Mouse (Mus musculus) heart, embryonic 14.5 days (tissue): ENCODE results near the gene Dpp8. TPM values are rescaled to one million over a fixed set of nuclear protein-coding genes. Genes with fewer than 3 reads are reported as not detected.
"Not testable (repeated sequence)": the region's sequence is repeated elsewhere in the genome, so short reads cannot be mapped to it uniquely, and the experiment has no call there.

Experiments
- ATAC-seq: fragments of 200-750 bp; cut with Nextera tagmentation; 2 replicates; pipeline ENCODE4 v1.8.0; 2017; ENCODE audit warnings: low read depth, moderate TSS enrichment; ENCODE audit not compliant: insufficient number of reproducible peaks, insufficient read depth, low FRiP score
- H3K27ac ChIP-seq, 2 experiments: fragments of 200-500 bp in 1 of 2; fragments of 300-500 bp in 1 of 2; sonication (generic) in 1 of 2; replicated peaks in 1 of 2; 2 replicates each; pipeline ENCODE4 v1.5.1; 2012 to 2014; ENCODE audit warnings: low read depth in 2 of 2, low read length in 2 of 2, control low read depth in 1 of 2, mild to moderate bottlenecking in 1 of 2, mixed read lengths in 1 of 2; ENCODE audit not compliant: control insufficient read depth in 1 of 2, insufficient read depth in 1 of 2
- H3K27me3 ChIP-seq: fragments of 300-500 bp; sonication (generic); 2 replicates; pipeline ENCODE4 v1.6.1; 2014; ENCODE audit warnings: mild to moderate bottlenecking, low read length, control low read depth; ENCODE audit not compliant: control insufficient read depth, insufficient read depth
- H3K36me3 ChIP-seq: fragments of 300-500 bp; sonication (generic); 2 replicates; pipeline ENCODE4 v1.6.1; 2014; ENCODE audit warnings: mild to moderate bottlenecking, control low read depth, low read length, mixed read lengths; ENCODE audit not compliant: control insufficient read depth, insufficient read depth
- H3K4me1 ChIP-seq, 2 experiments: fragments of 200-500 bp in 1 of 2; fragments of 300-500 bp in 1 of 2; sonication (generic) in 1 of 2; 2 replicates each; pipeline ENCODE4 v1.6.1; 2012 to 2014; ENCODE audit warnings: low read length in 2 of 2, control low read depth in 1 of 2, mixed read lengths in 1 of 2; ENCODE audit not compliant: control insufficient read depth in 2 of 2, insufficient read depth in 2 of 2
- H3K4me2 ChIP-seq: fragments of 300-500 bp; sonication (generic); 2 replicates; pipeline ENCODE4 v1.6.1; 2014; ENCODE audit warnings: mild to moderate bottlenecking, low read length
- H3K4me3 ChIP-seq, 2 experiments: fragments of 200-500 bp in 1 of 2; fragments of 300-500 bp in 1 of 2; sonication (generic) in 1 of 2; 2 replicates each; pipeline ENCODE4 v1.5.1; 2012 to 2014; ENCODE audit warnings: low read length in 2 of 2, mild to moderate bottlenecking in 2 of 2, control low read depth in 1 of 2, low read depth in 1 of 2, moderate library complexity in 1 of 2; ENCODE audit not compliant: control insufficient read depth in 1 of 2, insufficient read depth in 1 of 2
- H3K9ac ChIP-seq: fragments of 300-500 bp; sonication (generic); 2 replicates; pipeline ENCODE4 v1.6.1; 2014; ENCODE audit warnings: mild to moderate bottlenecking, low read length
- H3K9me3 ChIP-seq: fragments of 300-500 bp; sonication (generic); 2 replicates; pipeline ENCODE4 v1.6.1; 2016; ENCODE audit warnings: low read length, control low read depth; ENCODE audit not compliant: control insufficient read depth
- WGBS: fragments of 180-500 bp; shearing (Covaris S2); extraction: QIAGEN DNeasy Blood & Tissue Kit; methylation state at CpG from one replicate; pipeline ENCODE4 v1.1.7; 2014; 5-methylcytosine and 5-hydroxymethylcytosine counted together
- polyA plus RNA-seq: library from polyadenylated mRNA; unstranded; fragments of >200 nt; fragmentation: Nextera tagmentation; extraction: Ambion mirVana; gene quantifications from 2 replicates; pipeline ENCODE4 v1.2.1, GENCODE M21; 2014

Dpp8 gene
- polyA plus RNA-seq, 1 experiment from 2014 or later: 27.9 TPM

GRCm38 (mm10) chr9:65077536-65077935 lies 45.3 kb downstream of the Dpp8 start:
- Histone ChIP-seq H3K36me3 (peaks cover 98% of the 10 kb centered on the region), H3K4me2 (no peak overlapping the region), H3K4me1 (no peaks in the 10 kb centered on the region), H3K4me3 (no peak overlapping the region), H3K9ac (no peak overlapping the region), H3K9me3 (no peaks in the 10 kb centered on the region), H3K27me3 (no peaks in the 10 kb centered on the region), H3K27ac (no peak overlapping the region)
- no peak for ATAC-seq
- WGBS: 67% methylated on average over 5 of the region's 5 CpGs

GRCm38 (mm10) chr9:65080141-65080540 lies 47.9 kb downstream of the Dpp8 start:
- H3K27ac ChIP-seq, H3K4me2 ChIP-seq, H3K9ac ChIP-seq, H3K4me3 ChIP-seq, H3K27me3 ChIP-seq, H3K4me1 ChIP-seq, H3K9me3 ChIP-seq, ATAC-seq: not testable (repeated sequence)
- peaks cover 95% of the 10 kb centered on the region for H3K36me3 ChIP-seq
- WGBS: 94% methylated on average over 2 of the region's 2 CpGs

- Histone ChIP-seq H3K4me3 (no peak overlapping the region), H3K36me3 (peaks cover 65% of the 10 kb centered on the region)
Measured at GRCm38 (mm10) chr9:65083075-65083765, 51.0 kb downstream of the Dpp8 start.

GRCm38 (mm10) chr9:65084198-65084807 lies 52.1 kb downstream of the Dpp8 start:
- WGBS: 69% methylated on average over 7 of the region's 7 CpGs
- no peak overlapping the region for H3K4me3 ChIP-seq
- no peaks in the 10 kb centered on the region for H3K27me3 ChIP-seq
- H3K9ac ChIP-seq: no peak overlapping the region
- peaks cover 54% of the 10 kb centered on the region for H3K36me3 ChIP-seq
- no peaks in the 10 kb centered on the region for H3K9me3 ChIP-seq
- H3K4me1 ChIP-seq: peaks cover 3 to 4% of the 10 kb centered on the region in 2 experiments; a peak in 1 of 4 replicates
- H3K4me2 ChIP-seq: no peak overlapping the region
- no peak for ATAC-seq
- H3K27ac ChIP-seq: no peak overlapping the region

More at GRCm38 (mm10) chr9:65083075-65083765, 51.0 kb downstream of the Dpp8 start:
- Histone ChIP-seq H3K9me3 (no peaks in the 10 kb centered on the region), H3K27ac (no peak overlapping the region), H3K27me3 (no peaks in the 10 kb centered on the region), H3K4me1 (peaks cover 3 to 4% of the 10 kb centered on the region in 2 experiments; a peak in 1 of 4 replicates), H3K9ac (no peak overlapping the region), H3K4me2 (no peak overlapping the region)
- 90% methylated on average over 18 of the region's 18 CpGs for WGBS
- no peak for ATAC-seq

- Histone ChIP-seq H3K9me3 (no peaks in the 10 kb centered on the region), H3K4me3 (no peak overlapping the region), H3K4me2 (no peak overlapping the region), H3K27me3 (no peaks in the 10 kb centered on the region), H3K4me1 (peaks cover 4 to 5% of the 10 kb centered on the region in 2 experiments; a peak in 2 of 4 replicates), H3K27ac (no peak overlapping the region), H3K36me3 (peaks cover 45% of the 10 kb centered on the region), H3K9ac (no peak overlapping the region)
- 79% methylated on average over 1 of the region's 1 CpGs for WGBS
- no peak for ATAC-seq
Measured at GRCm38 (mm10) chr9:65085270-65085669, 53.1 kb downstream of the Dpp8 start.

GRCm38 (mm10) chr9:65086801-65087200 lies 54.6 kb downstream of the Dpp8 start:
- Histone ChIP-seq H3K4me2 (no peak overlapping the region), H3K4me3 (no peak overlapping the region), H3K4me1 (peaks cover 4 to 5% of the 10 kb centered on the region in 2 experiments; a peak in 2 of 4 replicates), H3K27ac (no peak overlapping the region), H3K27me3 (no peaks in the 10 kb centered on the region), H3K36me3 (peaks cover 29% of the 10 kb centered on the region), H3K9ac (no peak overlapping the region), H3K9me3 (no peaks in the 10 kb centered on the region)
- 65% methylated on average over 1 of the region's 1 CpGs for WGBS
- ATAC-seq: no peak

GRCm38 (mm10) chr9:65087490-65087889 lies 55.3 kb downstream of the Dpp8 start:
- Histone ChIP-seq H3K36me3 (peaks cover 22% of the 10 kb centered on the region), H3K9me3 (no peaks in the 10 kb centered on the region)

More at GRCm38 (mm10) chr9:65087490-65087889, 55.3 kb downstream of the Dpp8 start:
- H3K4me3 ChIP-seq: no peak overlapping the region
- H3K9ac ChIP-seq: no peak overlapping the region
- ATAC-seq: no peak
- no peaks in the 10 kb centered on the region for H3K27me3 ChIP-seq
- H3K4me2 ChIP-seq: no peak overlapping the region
- WGBS: 45% methylated on average over 5 of the region's 5 CpGs
- H3K27ac ChIP-seq: no peak overlapping the region
- peaks cover 4 to 5% of the 10 kb centered on the region in 2 experiments; a peak in 2 of 4 replicates for H3K4me1 ChIP-seq
